Mouse (Mus musculus): ENCODE results near the gene Elmo3. TPM values are rescaled to one million over a fixed set of nuclear protein-coding genes. Genes with fewer than 3 reads are reported as not detected.

Elmo3 gene
- total and polyA plus RNA-seq, 3 experiments, result 5.3 to 15.4 (median 6.5) TPM

DNA sequence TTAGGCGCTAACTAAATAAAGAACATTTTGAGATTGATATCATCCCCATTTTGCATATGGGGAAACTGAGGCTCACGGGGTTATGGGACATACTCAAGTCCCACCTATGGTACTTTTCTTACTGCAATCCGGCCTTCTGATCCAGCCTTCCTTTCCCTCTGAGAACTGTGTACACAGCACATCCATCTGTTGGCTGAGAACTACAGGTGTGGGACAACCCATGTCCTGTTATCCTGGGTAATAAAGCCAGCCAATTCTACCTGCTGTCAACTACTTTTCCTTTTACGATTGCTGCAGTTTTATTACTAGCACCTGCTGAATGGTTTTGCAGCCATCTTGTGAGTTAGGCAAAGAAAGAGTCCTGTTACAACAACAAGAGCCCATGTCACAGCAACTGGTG, 49.1 kb downstream of the Elmo3 start:
- DNase-seq, result no peak

DNA sequence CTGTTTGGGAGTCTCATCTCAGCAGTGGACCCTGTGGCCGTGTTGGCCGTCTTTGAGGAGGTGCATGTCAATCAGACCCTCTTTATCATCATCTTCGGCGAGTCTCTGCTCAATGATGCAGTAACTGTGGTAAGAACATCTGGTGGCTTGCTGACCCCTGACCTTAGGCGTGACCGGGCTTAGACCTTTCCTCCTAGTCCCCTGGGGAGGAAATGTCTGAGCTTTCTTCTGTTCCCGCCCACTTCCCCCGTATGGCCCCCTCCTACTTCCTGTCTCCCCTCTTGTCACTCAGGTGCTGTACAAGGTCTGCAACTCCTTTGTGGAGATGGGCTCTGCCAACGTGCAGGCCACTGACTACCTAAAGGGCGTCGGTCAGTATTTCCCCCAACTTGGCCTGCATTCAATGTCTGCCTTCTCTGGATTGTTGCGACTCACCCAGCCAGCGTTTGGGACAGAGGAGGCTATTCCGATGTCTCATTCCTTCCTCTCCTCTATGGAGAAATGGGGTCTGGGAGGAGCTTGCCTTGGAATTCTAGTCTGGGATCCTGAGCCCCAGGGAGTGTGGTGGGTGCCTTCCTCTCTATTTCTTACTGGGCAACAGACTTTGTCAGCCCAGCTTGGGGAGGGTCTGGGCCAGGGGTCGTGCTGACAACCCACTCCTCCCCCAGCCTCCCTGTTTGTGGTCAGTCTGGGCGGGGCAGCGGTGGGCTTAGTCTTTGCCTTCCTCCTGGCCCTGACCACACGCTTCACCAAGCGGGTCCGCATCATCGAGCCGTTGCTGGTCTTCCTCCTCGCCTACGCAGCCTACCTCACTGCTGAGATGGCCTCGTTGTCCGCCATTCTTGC, 50.0 kb downstream of the Elmo3 start:
- DNase-seq, result peak; percentile 32

DNA sequence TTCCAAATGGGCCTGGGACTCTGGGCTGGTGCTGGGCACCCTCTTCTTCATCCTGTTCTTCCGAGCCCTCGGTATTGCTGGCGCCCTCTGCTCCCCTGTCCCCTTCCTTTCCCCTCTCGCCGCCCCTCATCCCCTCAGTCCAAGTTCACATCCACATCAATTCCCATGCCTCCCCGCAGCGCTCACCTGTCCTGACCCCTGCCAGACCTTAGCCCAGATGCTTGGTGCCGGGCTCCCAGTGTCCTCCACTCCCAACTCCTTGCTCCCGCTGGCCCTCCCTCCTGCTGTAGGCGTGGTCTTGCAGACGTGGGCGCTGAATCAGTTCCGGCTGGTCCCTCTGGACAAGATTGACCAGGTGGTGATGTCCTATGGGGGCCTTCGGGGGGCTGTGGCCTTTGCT, 51.3 kb downstream of the Elmo3 start:
- no peak for DNase-seq

DNA sequence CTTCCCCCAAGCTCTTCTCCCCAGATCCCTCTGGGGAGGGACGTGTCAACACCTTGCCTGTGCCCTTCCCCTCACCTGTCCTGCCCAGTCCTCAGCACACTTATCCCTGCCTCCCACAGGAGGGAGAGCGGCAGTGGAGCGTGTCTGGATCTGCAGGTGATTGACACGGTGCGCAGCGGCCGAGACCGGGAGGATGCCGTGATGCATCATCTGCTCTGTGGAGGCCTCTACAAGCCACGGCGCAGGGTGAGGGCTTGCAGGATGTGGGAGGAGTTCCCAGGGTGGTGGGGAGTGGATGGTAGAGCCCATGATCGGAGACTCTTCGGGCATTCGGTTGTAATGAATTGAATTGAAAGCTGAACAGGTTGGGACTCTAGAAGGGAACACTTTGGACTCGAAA, 53.8 kb downstream of the Elmo3 start:
- no peak for DNase-seq

DNA sequence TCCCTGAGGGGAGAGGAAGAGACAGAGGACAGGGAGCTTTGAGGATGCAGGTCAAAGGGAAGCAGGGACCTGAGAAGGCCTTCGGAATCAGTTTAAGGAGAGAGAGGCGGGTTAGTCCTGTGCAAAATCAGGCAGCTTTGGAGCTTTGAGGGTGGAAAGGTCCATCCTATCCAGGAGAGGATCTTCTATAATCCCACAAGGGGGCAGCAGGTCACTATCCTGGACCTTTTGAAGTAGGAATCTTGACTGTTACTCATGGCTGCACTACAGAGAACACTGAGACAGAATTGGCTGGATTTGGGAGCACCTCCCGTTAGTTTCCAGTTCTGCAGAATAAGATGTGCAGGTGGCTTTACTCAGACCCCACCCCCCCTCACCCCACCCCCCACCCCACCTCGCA, 54.2 kb downstream of the Elmo3 start:
- no peak for DNase-seq

Small RNA genes within 50 kb of the gene (microRNA-seq; reads per million reads assigned to microRNA genes)
- gene Gm27320 (0 reads per million in 2 experiments), gene Mir328 (2,710 to 3,451 reads per million in 2 experiments)

Other genes starting within 250 kb of the Elmo3 start
- 1 to 10 TPM in 1 of 2 experiments, not detected in 1; 2.0 TPM for gene Ces3b, start 221.8 kb upstream of the Elmo3 start, total RNA-seq (2021)
- not detected in 2 replicates for gene Ces3b, start 221.8 kb upstream of the Elmo3 start, polyA plus RNA-seq (2012; rRNA removed)
- gene Ces4a, start 173.8 kb upstream of the Elmo3 start, total RNA-seq (2021), result under 1 TPM in 1 of 2 experiments, not detected in 1; 0.12 TPM
- 0.11 and 0.18 TPM in 2 replicates for gene Ces4a, start 173.8 kb upstream of the Elmo3 start, polyA plus RNA-seq (2012; rRNA removed)
- gene Cbfb, start 134.9 kb upstream of the Elmo3 start, total RNA-seq (2021), result 10 to 100 TPM; 68.2 to 80.0 TPM
- 9.3 and 14.3 TPM in 2 replicates for gene Cbfb, start 134.9 kb upstream of the Elmo3 start, polyA plus RNA-seq (2012; rRNA removed)
- 10 to 100 TPM; 20.9 to 30.6 TPM for gene D230025D16Rik, start 80.5 kb upstream of the Elmo3 start, total RNA-seq (2021)
- 19.3 and 21.5 TPM in 2 replicates for gene D230025D16Rik, start 80.5 kb upstream of the Elmo3 start, polyA plus RNA-seq (2012; rRNA removed)
- gene B3gnt9, start 50.4 kb upstream of the Elmo3 start, total RNA-seq (2021), result 1 to 10 TPM; 3.1 to 5.0 TPM
- gene B3gnt9, start 50.4 kb upstream of the Elmo3 start, polyA plus RNA-seq (2012; rRNA removed), result 15.2 and 28.9 TPM in 2 replicates
- 10 to 100 TPM; 11.7 to 12.4 TPM for gene Tradd, start 41.0 kb upstream of the Elmo3 start, total RNA-seq (2021)
- 26.3 and 26.5 TPM in 2 replicates for gene Tradd, start 41.0 kb upstream of the Elmo3 start, polyA plus RNA-seq (2012; rRNA removed)
- gene Fbxl8, start 41.0 kb upstream of the Elmo3 start, total RNA-seq (2021), result 1 to 10 TPM; 3.3 to 4.0 TPM
- 10.4 and 11.5 TPM in 2 replicates for gene Fbxl8, start 41.0 kb upstream of the Elmo3 start, polyA plus RNA-seq (2012; rRNA removed)
- gene Hsf4, start 35.8 kb upstream of the Elmo3 start, total RNA-seq (2021), result 1 to 10 TPM; 2.3 TPM
- gene Hsf4, start 35.8 kb upstream of the Elmo3 start, polyA plus RNA-seq (2012; rRNA removed), result 1.8 and 2.3 TPM in 2 replicates
- gene Nol3, start 29.5 kb upstream of the Elmo3 start, total RNA-seq (2021), result 10 to 100 TPM in 1 of 2 experiments, 1 to 10 TPM in 1; 6.2 to 10.3 TPM
- gene Nol3, start 29.5 kb upstream of the Elmo3 start, polyA plus RNA-seq (2012; rRNA removed), result 4.4 and 5.3 TPM in 2 replicates
- gene 4931428F04Rik, start 15.7 kb upstream of the Elmo3 start, total RNA-seq (2021), result 1 to 10 TPM; 1.8 to 3.4 TPM
- gene 4931428F04Rik, start 15.7 kb upstream of the Elmo3 start, polyA plus RNA-seq (2012; rRNA removed), result 3.4 and 4.1 TPM in 2 replicates
- gene Exoc3l, start 9.5 kb upstream of the Elmo3 start, total RNA-seq (2021), result 10 to 100 TPM; 13.3 to 28.4 TPM
- 34.8 and 55.8 TPM in 2 replicates for gene Exoc3l, start 9.5 kb upstream of the Elmo3 start, polyA plus RNA-seq (2012; rRNA removed)
- gene E2f4, start 7.9 kb upstream of the Elmo3 start, total RNA-seq (2021), result 10 to 100 TPM; 35.9 to 47.0 TPM
- gene E2f4, start 7.9 kb upstream of the Elmo3 start, polyA plus RNA-seq (2012; rRNA removed), result 94.8 and 108 TPM in 2 replicates
- 1 to 10 TPM; 4.3 to 4.4 TPM for gene Lrrc29, start 20.7 kb downstream of the Elmo3 start, total RNA-seq (2021)
- 8.8 and 11.1 TPM in 2 replicates for gene Lrrc29, start 20.7 kb downstream of the Elmo3 start, polyA plus RNA-seq (2012; rRNA removed)
- 10 to 100 TPM; 53.7 to 71.4 TPM for gene Tmem208, start 20.8 kb downstream of the Elmo3 start, total RNA-seq (2021)
- gene Tmem208, start 20.8 kb downstream of the Elmo3 start, polyA plus RNA-seq (2012; rRNA removed), result 82.8 and 84.1 TPM in 2 replicates
- 10 to 100 TPM in 1 of 2 experiments, 1 to 10 TPM in 1; 7.6 to 16.5 TPM for gene Fhod1, start 42.4 kb downstream of the Elmo3 start, total RNA-seq (2021)
- gene Fhod1, start 42.4 kb downstream of the Elmo3 start, polyA plus RNA-seq (2012; rRNA removed), result 16.3 and 21.1 TPM in 2 replicates
- gene Slc9a5, start 43.2 kb downstream of the Elmo3 start, total RNA-seq (2021), result under 1 TPM; 0.55 to 0.86 TPM
- gene Slc9a5, start 43.2 kb downstream of the Elmo3 start, polyA plus RNA-seq (2012; rRNA removed), result 3.3 and 4.1 TPM in 2 replicates
- under 1 TPM; 0.35 to 0.52 TPM for gene Plekhg4, start 67.7 kb downstream of the Elmo3 start, total RNA-seq (2021)
- 0.20 and 0.58 TPM in 2 replicates for gene Plekhg4, start 67.7 kb downstream of the Elmo3 start, polyA plus RNA-seq (2012; rRNA removed)
- not detected for gene Kctd19, start 107.9 kb downstream of the Elmo3 start, total RNA-seq (2021)
- gene Kctd19, start 107.9 kb downstream of the Elmo3 start, polyA plus RNA-seq (2012; rRNA removed), result 0.03 and 0.11 TPM in 2 replicates
- 1 to 10 TPM; 2.7 to 3.0 TPM for gene Lrrc36, start 108.0 kb downstream of the Elmo3 start, total RNA-seq (2021)
- gene Lrrc36, start 108.0 kb downstream of the Elmo3 start, polyA plus RNA-seq (2012; rRNA removed), result 1.3 and 1.5 TPM in 2 replicates
- gene Tppp3, start 165.9 kb downstream of the Elmo3 start, total RNA-seq (2021), result 10 to 100 TPM; 26.2 to 37.5 TPM
- gene Tppp3, start 165.9 kb downstream of the Elmo3 start, polyA plus RNA-seq (2012; rRNA removed), result 50.8 and 65.2 TPM in 2 replicates
- 10 to 100 TPM; 13.8 to 19.2 TPM for gene Zdhhc1, start 191.3 kb downstream of the Elmo3 start, total RNA-seq (2021)
- 53.3 and 62.5 TPM in 2 replicates for gene Zdhhc1, start 191.3 kb downstream of the Elmo3 start, polyA plus RNA-seq (2012; rRNA removed)
- gene Hsd11b2, start 213.2 kb downstream of the Elmo3 start, total RNA-seq (2021), result under 1 TPM; 0.14 to 0.35 TPM
- 1.2 and 2.2 TPM in 2 replicates for gene Hsd11b2, start 213.2 kb downstream of the Elmo3 start, polyA plus RNA-seq (2012; rRNA removed)

Data from adrenal gland, adult 2 months (tissue).